Mouse (Mus musculus): Measurements from ENCODE around the gene Gal. TPM values are rescaled to one million over a fixed set of nuclear protein-coding genes. Genes with fewer than 3 reads are reported as not detected.

Gal gene
- total and polyA plus RNA-seq, 3 experiments = 0.14 TPM; not detected in 2

- H3K4me3 ChIP-seq = no peak overlapping the region
- no peak overlapping the region for H3K27ac ChIP-seq
- peaks cover 3% of the 10 kb centered on the region; the same call in 1 of the 2 replicates for H3K4me1 ChIP-seq (ENCODE audit: control insufficient read depth, insufficient read depth, low read length)
- TF ChIP-seq POLR2A (IDR thresholded peaks at IDR 0.05; ENCODE audit: insufficient read depth, low read depth, low read length) = no peak
- no peak for TF ChIP-seq CTCF (IDR thresholded peaks at IDR 0.05)
- TF ChIP-seq EP300 (IDR thresholded peaks at IDR 0.05; ENCODE audit: insufficient read depth, low read depth, low read length) = no peak
- WGBS = 92% methylated on average over 3 of the region's 3 CpGs
- intact Hi-C loops (cut with DNase I) = loop anchor here (1.0 to 2.0 kb wide), 2 partner anchors 61 to 158 kb away; no protein-coding TSS in a partner anchor
- no peak overlapping the region for H3K9ac ChIP-seq (ENCODE audit: low read depth, low read length)
- H3K36me3 ChIP-seq (ENCODE audit: control insufficient read depth, insufficient read depth, low read length) = no peaks in the 10 kb centered on the region
- DNase-seq = no peak
- no peaks in the 10 kb centered on the region for H3K79me2 ChIP-seq (replicated peaks; ENCODE audit: control insufficient read depth, insufficient read depth, low read length)
- H3K27me3 ChIP-seq (ENCODE audit: control insufficient read depth, insufficient read depth, low read length) = no peaks in the 10 kb centered on the region
Measured at GRCm38 (mm10) chr19:3450714-3451113, 36.4 kb upstream of the Gal start.

GRCm38 (mm10) chr19:3449248-3449647, 34.9 kb upstream of the Gal start:
- Histone ChIP-seq H3K4me3 (no peak overlapping the region), H3K36me3 (ENCODE audit: control insufficient read depth, insufficient read depth, low read length) (no peaks in the 10 kb centered on the region), H3K9ac (ENCODE audit: low read depth, low read length) (no peak overlapping the region), H3K4me1 (ENCODE audit: control insufficient read depth, insufficient read depth, low read length) (peaks cover 3% of the 10 kb centered on the region; the same call in 1 of the 2 replicates), H3K27ac (no peak overlapping the region), H3K27me3 (ENCODE audit: control insufficient read depth, insufficient read depth, low read length) (no peaks in the 10 kb centered on the region), H3K79me2 (replicated peaks; ENCODE audit: control insufficient read depth, insufficient read depth, low read length) (no peaks in the 10 kb centered on the region)
- no peak for DNase-seq
- intact Hi-C loops (cut with DNase I) = no loop called here
- WGBS = 40% methylated on average over 3 of the region's 3 CpGs
- TF ChIP-seq POLR2A (IDR thresholded peaks at IDR 0.05; ENCODE audit: insufficient read depth, low read depth, low read length) (no peak), EP300 (IDR thresholded peaks at IDR 0.05; ENCODE audit: insufficient read depth, low read depth, low read length) (no peak), CTCF (IDR thresholded peaks at IDR 0.05) (no peak)

- no peak for DNase-seq
- no peak for TF ChIP-seq EP300 (IDR thresholded peaks at IDR 0.05; ENCODE audit: insufficient read depth, low read depth, low read length)
- TF ChIP-seq CTCF (IDR thresholded peaks at IDR 0.05) = peak; percentile 6; the same call in 1 of the 2 replicates
- TF ChIP-seq POLR2A (IDR thresholded peaks at IDR 0.05; ENCODE audit: insufficient read depth, low read depth, low read length) = no peak
- intact Hi-C loops (cut with DNase I) = no loop called here
- Histone ChIP-seq H3K27ac (no peak overlapping the region), H3K27me3 (ENCODE audit: control insufficient read depth, insufficient read depth, low read length) (no peaks in the 10 kb centered on the region), H3K9ac (ENCODE audit: low read depth, low read length) (no peak overlapping the region), H3K4me1 (ENCODE audit: control insufficient read depth, insufficient read depth, low read length) (peaks cover 3% of the 10 kb centered on the region; the same call in 1 of the 2 replicates), H3K79me2 (replicated peaks; ENCODE audit: control insufficient read depth, insufficient read depth, low read length) (no peaks in the 10 kb centered on the region), H3K4me3 (no peak overlapping the region), H3K36me3 (ENCODE audit: control insufficient read depth, insufficient read depth, low read length) (no peaks in the 10 kb centered on the region)
- 70% methylated on average over 3 of the region's 3 CpGs for WGBS
Measured at GRCm38 (mm10) chr19:3447348-3447747, 33.0 kb upstream of the Gal start.

- H3K79me2 ChIP-seq (replicated peaks; ENCODE audit: control insufficient read depth, insufficient read depth, low read length) = no peaks in the 10 kb centered on the region
- DNase-seq = no peak
- no peak overlapping the region for H3K9ac ChIP-seq (ENCODE audit: low read depth, low read length)
- no peak overlapping the region for H3K27ac ChIP-seq
- no peaks in the 10 kb centered on the region for H3K27me3 ChIP-seq (ENCODE audit: control insufficient read depth, insufficient read depth, low read length)
- H3K4me1 ChIP-seq (ENCODE audit: control insufficient read depth, insufficient read depth, low read length) = no peaks in the 10 kb centered on the region
- H3K4me3 ChIP-seq = no peak overlapping the region
- 70% methylated on average over 10 of the region's 10 CpGs for WGBS
- TF ChIP-seq CTCF (IDR thresholded peaks at IDR 0.05) (no peak), EP300 (IDR thresholded peaks at IDR 0.05; ENCODE audit: insufficient read depth, low read depth, low read length) (no peak)
- intact Hi-C loops (cut with DNase I) = no loop called here
- no peaks in the 10 kb centered on the region for H3K36me3 ChIP-seq (ENCODE audit: control insufficient read depth, insufficient read depth, low read length)
Measured at GRCm38 (mm10) chr19:3441092-3441491, 26.7 kb upstream of the Gal start.

GRCm38 (mm10) chr19:3440667-3441066, 26.3 kb upstream of the Gal start:
- no peak for DNase-seq
- TF ChIP-seq CTCF (IDR thresholded peaks at IDR 0.05) (no peak), EP300 (IDR thresholded peaks at IDR 0.05; ENCODE audit: insufficient read depth, low read depth, low read length) (no peak), POLR2A (IDR thresholded peaks at IDR 0.05; ENCODE audit: insufficient read depth, low read depth, low read length) (no peak)
- Histone ChIP-seq H3K9ac (ENCODE audit: low read depth, low read length) (no peak overlapping the region), H3K79me2 (replicated peaks; ENCODE audit: control insufficient read depth, insufficient read depth, low read length) (no peaks in the 10 kb centered on the region), H3K4me3 (no peak overlapping the region), H3K36me3 (ENCODE audit: control insufficient read depth, insufficient read depth, low read length) (no peaks in the 10 kb centered on the region), H3K27me3 (ENCODE audit: control insufficient read depth, insufficient read depth, low read length) (no peaks in the 10 kb centered on the region), H3K4me1 (ENCODE audit: control insufficient read depth, insufficient read depth, low read length) (no peaks in the 10 kb centered on the region), H3K27ac (no peak overlapping the region)
- WGBS = 77% methylated on average over 5 of the region's 5 CpGs
- intact Hi-C loops (cut with DNase I) = no loop called here

- intact Hi-C loops (cut with DNase I) = loop anchor here (5.0 kb wide), 1 partner anchor 146 kb away; no protein-coding TSS in a partner anchor
- no peaks in the 10 kb centered on the region for H3K79me2 ChIP-seq (replicated peaks; ENCODE audit: control insufficient read depth, insufficient read depth, low read length)
- no peak overlapping the region for H3K4me3 ChIP-seq
- no peaks in the 10 kb centered on the region for H3K36me3 ChIP-seq (ENCODE audit: control insufficient read depth, insufficient read depth, low read length)
- WGBS = 61% methylated on average over 5 of the region's 5 CpGs
- no peak for DNase-seq
- no peak overlapping the region for H3K27ac ChIP-seq
- TF ChIP-seq EP300 (IDR thresholded peaks at IDR 0.05; ENCODE audit: insufficient read depth, low read depth, low read length) = no peak
- no peak for TF ChIP-seq POLR2A (IDR thresholded peaks at IDR 0.05; ENCODE audit: insufficient read depth, low read depth, low read length)
- peak; percentile 41 for TF ChIP-seq CTCF (IDR thresholded peaks at IDR 0.05)
- H3K27me3 ChIP-seq (ENCODE audit: control insufficient read depth, insufficient read depth, low read length) = no peaks in the 10 kb centered on the region
- no peak overlapping the region for H3K9ac ChIP-seq (ENCODE audit: low read depth, low read length)
- H3K4me1 ChIP-seq (ENCODE audit: control insufficient read depth, insufficient read depth, low read length) = no peaks in the 10 kb centered on the region
Measured at GRCm38 (mm10) chr19:3437980-3438379, 23.6 kb upstream of the Gal start.

Data from heart, adult 2 months (tissue).